9 mouse cellular contexts compared by ENCODE assay signal in the genomic region with DNA sequence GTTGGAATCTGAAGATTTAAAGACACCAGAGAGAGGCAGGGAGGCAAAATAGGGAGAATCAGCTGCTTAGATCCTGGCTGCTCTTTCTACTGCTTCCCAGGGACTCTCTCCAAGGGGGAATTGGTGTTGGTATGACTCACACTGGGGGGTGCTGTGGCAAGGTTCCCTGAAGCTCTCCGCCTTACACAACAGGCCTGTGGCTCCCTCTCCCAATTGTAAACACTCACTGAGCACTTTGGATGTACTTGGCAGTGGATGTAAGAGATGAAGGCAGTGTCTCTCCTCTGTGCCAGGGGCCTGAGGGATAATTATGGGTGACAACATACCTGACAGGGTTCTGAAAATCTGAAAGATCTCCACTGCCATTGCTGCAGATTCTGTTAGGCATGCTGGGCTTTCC.
A peak's percentile ranks its signal among the peaks of the same experiment; 100 is the strongest.
DNase-seq lines count a peak whose midpoint lies in the region; ATAC-seq and TF ChIP-seq lines count a peak whose summit lies in the region.
"Had no signal": no experiment of that assay in that cellular context is flagged by ENCODE, and none has a peak within 500 bp of the region (broad histone marks: within the 10 kb centered on the region; RNA-seq: fewer than 3 reads in every experiment).

No protein-coding gene starts in this region.

- H3K4me3 ChIP-seq in hindbrain, embryonic 10.5 days, result no peak overlapping the region
- no peak overlapping the region for H3K4me3 ChIP-seq in hindbrain, embryonic 14.5 days (replicated peaks; ENCODE audit: low read length)
- H3K4me3 ChIP-seq in hindbrain, embryonic 13.5 days, result no peak overlapping the region

- no peak for ATAC-seq in hindbrain, embryonic 14.5 days (ENCODE audit: low FRiP score)
- no peak for ATAC-seq in hindbrain, embryonic 13.5 days (ENCODE audit: low FRiP score)

- intact Hi-C loops in heart, postnatal 36 days (cut with DNase I), result no loop called here

- no peak overlapping the region for H3K9ac ChIP-seq in hindbrain, embryonic 14.5 days
- no peak overlapping the region for H3K9ac ChIP-seq in hindbrain, embryonic 13.5 days

- TF ChIP-seq CTCF in brain, embryonic 14.5 days (IDR thresholded peaks at IDR 0.05; ENCODE audit: borderline replicate concordance, extremely low read depth, insufficient read depth, insufficient read length), result no peak

- no peaks in the 10 kb centered on the region for H3K27me3 ChIP-seq in hindbrain, embryonic 10.5 days (ENCODE audit: insufficient read depth, poor library complexity, severe bottlenecking)
- H3K27me3 ChIP-seq in hindbrain, embryonic 14.5 days (ENCODE audit: control insufficient read depth, insufficient read depth, low read length), result no peaks in the 10 kb centered on the region
- no peaks in the 10 kb centered on the region for H3K27me3 ChIP-seq in hindbrain, embryonic 13.5 days

- no peak overlapping the region for H3K4me2 ChIP-seq in hindbrain, embryonic 14.5 days (replicated peaks)
- H3K4me2 ChIP-seq in hindbrain, embryonic 13.5 days, result no peak overlapping the region

- no peaks in the 10 kb centered on the region for H3K9me3 ChIP-seq in hindbrain, embryonic 10.5 days
- no peaks in the 10 kb centered on the region for H3K9me3 ChIP-seq in hindbrain, embryonic 14.5 days (ENCODE audit: control insufficient read depth, low read length)
- H3K9me3 ChIP-seq in hindbrain, embryonic 13.5 days, result no peaks in the 10 kb centered on the region

- H3K36me3 ChIP-seq in hindbrain, embryonic 10.5 days, result no peaks in the 10 kb centered on the region
- H3K36me3 ChIP-seq in hindbrain, embryonic 14.5 days (replicated peaks; ENCODE audit: control insufficient read depth, insufficient read depth), result no peaks in the 10 kb centered on the region
- no peaks in the 10 kb centered on the region for H3K36me3 ChIP-seq in hindbrain, embryonic 13.5 days

- no peak for DNase-seq in hindbrain, embryonic 10.5 days (ENCODE audit: low spot score)
- no peak for DNase-seq in hindbrain, embryonic 14.5 days (ENCODE audit: low spot score)
- DNase-seq in brain, embryonic 14.5 days (ENCODE audit: low read depth), result peak; percentile 17
- peak; percentile 48 to 54 for DNase-seq in heart, postnatal 36 days
- peak; percentile 69 to 72 for DNase-seq in right cerebral cortex, adult 2 months (ENCODE audit: low spot score in 2 of 2)
- DNase-seq in retina, postnatal 1 day, result no peak
- DNase-seq in embryo, embryonic 9.5 days (ENCODE audit: extremely low spot score), result no peak

- no peaks in the 10 kb centered on the region; the same call in 1 of the 2 replicates for H3K4me1 ChIP-seq in hindbrain, embryonic 10.5 days (replicated peaks)
- no peaks in the 10 kb centered on the region for H3K4me1 ChIP-seq in hindbrain, embryonic 14.5 days (replicated peaks; ENCODE audit: control insufficient read depth, insufficient read depth, low read length)
- H3K4me1 ChIP-seq in hindbrain, embryonic 13.5 days (replicated peaks), result 0 out of 2 replicates have a peak, but pooled peaks cover 4% of the 10 kb centered on the region

- 0 out of 2 replicates have a peak overlapping the region, but pooled peaks have one; percentile 30 for H3K27ac ChIP-seq in hindbrain, embryonic 10.5 days
- H3K27ac ChIP-seq in hindbrain, embryonic 14.5 days, result no peak overlapping the region
- no peak overlapping the region for H3K27ac ChIP-seq in hindbrain, embryonic 13.5 days
- H3K27ac ChIP-seq: kidney, postnatal 0 days had no signal

- TF ChIP-seq POLR2A in brain, embryonic 14.5 days (IDR thresholded peaks at IDR 0.05; ENCODE audit: borderline replicate concordance, extremely low read depth, insufficient read depth, insufficient read length, poor library complexity, severe bottlenecking), result no peak

- 73% methylated on average over 1 of the region's 1 CpGs for WGBS in hindbrain, embryonic 10.5 days
- WGBS in hindbrain, embryonic 14.5 days, result 67% methylated on average over 1 of the region's 1 CpGs
- WGBS in hindbrain, embryonic 13.5 days, result 77% methylated on average over 1 of the region's 1 CpGs

Comparison
In these comparisons a context has a peak if more than half of its experiments do, and no peak if none do; other contexts are left out.
1. DNase-seq: peak in brain, embryonic 14.5 days (single experiment), heart, postnatal 36 days (2 of 2) and right cerebral cortex, adult 2 months (2 of 2); none in hindbrain, embryonic 10.5 days (single experiment), hindbrain, embryonic 14.5 days (single experiment), retina, postnatal 1 day (single experiment) and embryo, embryonic 9.5 days (single experiment).